Mouse (Mus musculus): ENCODE data around the gene Eea1.

DNA sequence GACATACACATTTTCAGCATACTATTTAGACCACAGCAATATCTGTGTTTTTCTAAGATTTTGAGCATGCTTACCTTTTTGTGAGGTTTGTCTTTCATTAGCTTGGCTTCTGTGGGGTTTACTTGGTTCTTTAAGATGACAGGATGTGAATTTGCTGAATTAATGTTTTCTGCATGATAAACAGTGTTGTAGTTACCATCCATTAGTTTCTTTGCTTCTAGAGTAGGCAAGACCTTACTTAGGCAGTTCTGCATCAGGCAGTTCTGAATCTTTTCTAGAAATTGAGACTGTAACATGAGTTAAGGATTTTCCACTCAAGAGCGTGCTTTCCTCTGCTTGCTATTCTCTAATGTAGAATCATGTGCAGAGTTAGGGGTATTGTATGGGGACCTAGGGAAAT lies 24.2 kb downstream of the Eea1 start:
- TF ChIP-seq TAL1 (IDR thresholded peaks at IDR 0.05; ENCODE audit: low read length) (no peak), GATA1 (IDR thresholded peaks at IDR 0.05; ENCODE audit: low read length) (no peak)
